Mouse (Mus musculus): ENCODE measurements around the gene Mobp. TPM values are rescaled to one million over a fixed set of nuclear protein-coding genes. Genes with fewer than 3 reads are reported as not detected.
A peak's percentile ranks its signal among the peaks of the same experiment; 100 is the strongest.

Gene Mobp
- polyA plus RNA-seq, 1 experiment from 2014 or later: 0.93 TPM

DNA sequence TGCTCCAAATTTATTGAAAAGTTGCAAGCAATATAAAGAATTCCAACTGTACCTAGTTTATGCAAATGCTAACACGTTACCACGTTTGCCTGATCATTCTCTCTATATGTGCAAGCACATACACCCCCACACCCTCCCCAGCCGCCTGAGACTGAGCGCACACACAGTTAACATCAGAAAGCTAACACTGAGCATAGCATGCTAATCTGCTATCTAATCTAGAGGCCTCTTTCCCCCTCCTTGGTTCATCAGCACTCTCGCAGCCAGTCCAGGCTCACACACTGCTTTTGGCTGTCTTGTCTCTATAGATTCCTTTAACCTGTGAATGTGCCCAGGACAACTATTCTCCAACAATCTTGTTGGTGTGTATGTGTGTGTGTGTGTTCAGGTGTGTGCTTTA is 1.6 kb downstream of the Mobp start:
- no peaks in the 10 kb centered on the region for H3K36me3 ChIP-seq (replicated peaks)
- WGBS: 84% methylated on average over 5 of the region's 5 CpGs
- H3K4me3 ChIP-seq: no peak overlapping the region
- no peak overlapping the region for H3K27ac ChIP-seq (replicated peaks)
- no peak for DNase-seq (ENCODE audit: low spot score)
- H3K27me3 ChIP-seq (replicated peaks; ENCODE audit: low read depth, poor library complexity, severe bottlenecking): peaks cover 5% of the 10 kb centered on the region; the same call in 1 of the 2 replicates
- H3K4me1 ChIP-seq: no peaks in the 10 kb centered on the region; the same call in 1 of the 2 replicates
- H3K9me3 ChIP-seq: no peaks in the 10 kb centered on the region

DNA sequence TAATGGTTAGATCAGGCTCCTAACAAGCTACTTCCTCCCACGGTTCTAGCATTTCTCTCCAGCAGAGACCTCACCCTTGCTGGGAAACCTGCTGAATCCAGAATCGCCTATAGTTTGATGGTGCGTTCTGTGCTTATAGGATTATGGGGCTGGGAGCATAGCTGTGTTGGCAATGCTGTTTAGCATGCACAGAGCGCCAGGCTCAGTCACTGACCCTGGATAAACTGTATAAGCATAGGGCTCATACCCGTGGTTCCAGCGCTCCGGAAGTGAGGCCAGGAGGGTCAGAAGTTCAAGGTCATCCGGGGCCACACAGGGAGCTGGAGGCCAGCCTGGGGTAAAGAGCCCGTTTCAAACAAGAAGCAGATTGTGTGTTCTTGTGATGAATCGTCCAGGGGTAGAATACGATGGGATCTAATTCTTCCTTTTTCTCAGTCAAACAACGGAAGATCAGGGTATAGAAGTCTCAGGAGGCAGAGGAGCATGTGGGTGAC is 2.4 kb downstream of the Mobp start:
- Histone ChIP-seq H3K27me3 (replicated peaks; ENCODE audit: low read depth, poor library complexity, severe bottlenecking) (peaks cover 5% of the 10 kb centered on the region; the same call in 1 of the 2 replicates), H3K36me3 (replicated peaks) (no peaks in the 10 kb centered on the region), H3K4me3 (no peak overlapping the region), H3K9me3 (no peaks in the 10 kb centered on the region), H3K27ac (replicated peaks) (no peak overlapping the region), H3K4me1 (no peaks in the 10 kb centered on the region; the same call in 1 of the 2 replicates)
- DNase-seq (ENCODE audit: low spot score): no peak
- 80% methylated on average over 12 of the region's 12 CpGs for WGBS

DNA sequence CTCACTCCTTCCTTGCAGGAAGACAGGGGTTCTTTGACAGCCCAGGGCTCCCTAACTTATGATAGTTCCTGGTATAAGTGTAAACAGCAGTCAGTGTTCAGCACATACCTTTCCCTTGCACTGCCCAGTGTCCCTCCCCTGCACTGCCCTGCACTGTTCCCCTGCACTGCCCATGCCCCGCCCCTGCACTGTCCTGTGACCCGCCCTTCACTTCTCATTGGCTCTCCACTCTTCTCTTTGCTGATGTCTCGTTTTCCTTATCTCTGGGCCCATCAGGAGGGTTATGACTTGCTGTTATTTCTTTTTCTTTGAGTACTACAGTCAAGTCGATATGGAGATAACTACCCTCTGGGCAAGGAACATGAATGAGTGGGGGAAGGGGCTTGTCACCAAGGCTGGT is 8.5 kb downstream of the Mobp start:
- no peak overlapping the region for H3K27ac ChIP-seq (replicated peaks)
- no peak overlapping the region for H3K4me3 ChIP-seq
- peaks cover 5% of the 10 kb centered on the region; the same call in 1 of the 2 replicates for H3K27me3 ChIP-seq (replicated peaks; ENCODE audit: low read depth, poor library complexity, severe bottlenecking)
- DNase-seq (ENCODE audit: low spot score): no peak
- peaks cover 9% of the 10 kb centered on the region for H3K4me1 ChIP-seq
- H3K36me3 ChIP-seq (replicated peaks): no peaks in the 10 kb centered on the region
- 33% methylated on average over 4 of the region's 4 CpGs for WGBS
- H3K9me3 ChIP-seq: no peaks in the 10 kb centered on the region

GRCm38 (mm10) chr9:120163862-120164261 is 14.4 kb downstream of the Mobp start:
- Histone ChIP-seq H3K27me3 (replicated peaks; ENCODE audit: low read depth, poor library complexity, severe bottlenecking) (peaks cover 11% of the 10 kb centered on the region), H3K4me3 (no peak overlapping the region), H3K27ac (replicated peaks) (no peak overlapping the region), H3K36me3 (replicated peaks) (no peaks in the 10 kb centered on the region), H3K9me3 (no peaks in the 10 kb centered on the region), H3K4me1 (no peaks in the 10 kb centered on the region)
- WGBS: 89% methylated on average over 16 of the region's 16 CpGs
- no peak for DNase-seq (ENCODE audit: low spot score)

DNA sequence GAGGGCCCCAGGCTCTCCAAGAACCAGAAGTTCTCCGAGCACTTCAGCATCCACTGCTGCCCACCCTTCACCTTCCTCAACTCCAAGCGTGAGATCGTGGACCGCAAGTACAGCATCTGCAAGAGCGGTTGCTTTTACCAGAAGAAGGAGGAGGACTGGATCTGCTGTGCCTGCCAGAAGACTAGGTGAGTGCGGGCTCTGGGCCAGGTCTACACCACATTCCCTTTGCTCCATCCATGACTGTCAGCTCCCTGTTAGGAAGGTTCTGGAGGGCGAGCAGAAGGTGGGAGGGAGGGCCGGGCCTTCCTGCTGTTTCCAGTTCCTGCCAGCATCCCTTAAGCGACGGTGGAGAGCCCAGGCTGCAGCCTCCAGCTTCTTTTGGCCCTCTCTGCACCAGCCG is 18.3 kb downstream of the Mobp start:
- peaks cover 11% of the 10 kb centered on the region for H3K27me3 ChIP-seq (replicated peaks; ENCODE audit: low read depth, poor library complexity, severe bottlenecking)
- H3K4me1 ChIP-seq: no peaks in the 10 kb centered on the region
- no peak for DNase-seq (ENCODE audit: low spot score)
- no peak overlapping the region for H3K4me3 ChIP-seq
- no peaks in the 10 kb centered on the region for H3K36me3 ChIP-seq (replicated peaks)
- WGBS: 64% methylated on average over 11 of the region's 11 CpGs
- H3K9me3 ChIP-seq: peaks cover 9% of the 10 kb centered on the region
- H3K27ac ChIP-seq (replicated peaks): no peak overlapping the region

GRCm38 (mm10) chr9:120171295-120171694 is 21.8 kb downstream of the Mobp start:
- WGBS: 41% methylated on average over 5 of the region's 5 CpGs
- Histone ChIP-seq H3K36me3 (replicated peaks) (no peaks in the 10 kb centered on the region), H3K4me1 (no peaks in the 10 kb centered on the region), H3K4me3 (no peak overlapping the region), H3K27ac (replicated peaks) (no peak overlapping the region), H3K9me3 (peaks cover 10% of the 10 kb centered on the region), H3K27me3 (replicated peaks; ENCODE audit: low read depth, poor library complexity, severe bottlenecking) (peaks cover 11% of the 10 kb centered on the region)
- peak; percentile 61 for DNase-seq (ENCODE audit: low spot score)

- H3K9me3 ChIP-seq: peaks cover 10% of the 10 kb centered on the region
- H3K36me3 ChIP-seq (replicated peaks): no peaks in the 10 kb centered on the region
- H3K4me1 ChIP-seq: no peaks in the 10 kb centered on the region
- whole genome bisulfite sequencing: 88% methylated on average over 18 of the region's 18 CpGs
- H3K27me3 ChIP-seq (replicated peaks; ENCODE audit: low read depth, poor library complexity, severe bottlenecking): no peaks in the 10 kb centered on the region
- DNase-seq (ENCODE audit: low spot score): no peak
- no peak overlapping the region for H3K4me3 ChIP-seq
- H3K27ac ChIP-seq (replicated peaks): no peak overlapping the region
Observed at GRCm38 (mm10) chr9:120174436-120175137, 25.1 kb downstream of the Mobp start.

GRCm38 (mm10) chr9:120178813-120179212 is 29.3 kb downstream of the Mobp start:
- H3K4me3 ChIP-seq: no peak overlapping the region
- no peaks in the 10 kb centered on the region for H3K36me3 ChIP-seq (replicated peaks)
- WGBS: 90% methylated on average over 10 of the region's 10 CpGs
- no peak for DNase-seq (ENCODE audit: low spot score)
- no peaks in the 10 kb centered on the region for H3K4me1 ChIP-seq
- H3K9me3 ChIP-seq: no peaks in the 10 kb centered on the region
- no peaks in the 10 kb centered on the region for H3K27me3 ChIP-seq (replicated peaks; ENCODE audit: low read depth, poor library complexity, severe bottlenecking)
- no peak overlapping the region for H3K27ac ChIP-seq (replicated peaks)

- no peaks in the 10 kb centered on the region for H3K4me1 ChIP-seq
- H3K36me3 ChIP-seq (replicated peaks): no peaks in the 10 kb centered on the region
- H3K27ac ChIP-seq (replicated peaks): no peak overlapping the region
- peak; percentile 48 for DNase-seq (ENCODE audit: low spot score)
- no peak overlapping the region for H3K4me3 ChIP-seq
- peaks cover 2% of the 10 kb centered on the region; the same call in 1 of the 2 replicates for H3K27me3 ChIP-seq (replicated peaks; ENCODE audit: low read depth, poor library complexity, severe bottlenecking)
- WGBS: 40% methylated on average over 13 of the region's 13 CpGs
- no peaks in the 10 kb centered on the region for H3K9me3 ChIP-seq
Observed at GRCm38 (mm10) chr9:120184499-120184898, 35.0 kb downstream of the Mobp start.

GRCm38 (mm10) chr9:120186856-120187255 is 37.3 kb downstream of the Mobp start:
- H3K4me1 ChIP-seq: peaks cover 8% of the 10 kb centered on the region; the same call in 1 of the 2 replicates
- DNase-seq (ENCODE audit: low spot score): no peak
- no peaks in the 10 kb centered on the region for H3K9me3 ChIP-seq
- peaks cover 16% of the 10 kb centered on the region for H3K27me3 ChIP-seq (replicated peaks; ENCODE audit: low read depth, poor library complexity, severe bottlenecking)
- H3K36me3 ChIP-seq (replicated peaks): no peaks in the 10 kb centered on the region
- H3K27ac ChIP-seq (replicated peaks): no peak overlapping the region
- no peak overlapping the region for H3K4me3 ChIP-seq
- 78% methylated on average over 5 of the region's 5 CpGs for WGBS

- H3K4me3 ChIP-seq: peak overlapping the region; percentile 54
- H3K9me3 ChIP-seq: no peaks in the 10 kb centered on the region
- H3K4me1 ChIP-seq: peaks cover 8% of the 10 kb centered on the region; the same call in 1 of the 2 replicates
- H3K27me3 ChIP-seq (replicated peaks; ENCODE audit: low read depth, poor library complexity, severe bottlenecking): peaks cover 16% of the 10 kb centered on the region
- no peaks in the 10 kb centered on the region for H3K36me3 ChIP-seq (replicated peaks)
- 46% methylated on average over 13 of the region's 13 CpGs for WGBS
- peak overlapping the region; percentile 8 for H3K27ac ChIP-seq (replicated peaks)
- DNase-seq (ENCODE audit: low spot score): no peak
Observed at GRCm38 (mm10) chr9:120190891-120191290, 41.4 kb downstream of the Mobp start.

DNA sequence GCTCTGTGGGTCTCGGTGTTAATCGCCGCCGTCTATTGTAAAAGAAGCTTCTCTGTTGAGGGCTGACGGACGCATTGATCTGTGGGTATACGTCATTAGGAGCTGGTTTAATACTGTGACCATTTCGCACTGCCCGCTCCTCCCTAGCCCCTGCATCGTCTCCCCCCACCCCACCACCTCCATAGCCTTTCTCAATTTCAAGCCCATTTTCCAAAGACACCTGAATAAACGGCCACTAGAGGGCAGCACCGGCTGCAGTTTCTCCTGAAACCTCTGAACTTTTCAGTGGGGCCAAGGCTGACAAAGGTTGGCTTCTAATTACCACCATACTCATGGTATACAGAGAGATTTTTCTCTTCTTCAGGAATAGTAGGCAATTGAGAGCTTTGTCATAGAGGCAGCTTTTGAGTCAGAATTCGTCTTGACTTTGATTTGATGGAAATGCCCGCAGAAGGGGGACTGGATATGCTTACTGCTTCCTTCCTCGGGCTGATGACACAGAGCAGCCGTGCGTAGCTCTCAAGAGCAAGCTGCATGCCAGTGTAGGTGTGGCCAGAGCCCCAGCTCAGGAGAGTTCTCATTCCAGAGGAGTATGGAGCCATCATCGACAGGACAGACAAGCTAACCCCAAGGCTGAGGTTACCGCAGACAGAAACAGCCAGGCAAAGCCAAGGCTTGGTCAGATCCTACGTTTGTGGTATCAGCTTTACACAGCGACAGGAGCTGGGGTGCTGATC is 42.0 kb downstream of the Mobp start:
- H3K36me3 ChIP-seq (replicated peaks): no peaks in the 10 kb centered on the region
- H3K4me3 ChIP-seq: peak overlapping the region; percentile 54
- 30% methylated on average over 21 of the region's 21 CpGs for WGBS
- H3K27me3 ChIP-seq (replicated peaks; ENCODE audit: low read depth, poor library complexity, severe bottlenecking): peaks cover 16% of the 10 kb centered on the region
- peak; percentile 88 for DNase-seq (ENCODE audit: low spot score)
- peaks cover 1% of the 10 kb centered on the region; the same call in 1 of the 2 replicates for H3K9me3 ChIP-seq
- H3K4me1 ChIP-seq: peaks cover 8% of the 10 kb centered on the region; the same call in 1 of the 2 replicates
- peak overlapping the region; percentile 8; the same call in 1 of the 2 replicates for H3K27ac ChIP-seq (replicated peaks)
